Mouse (Mus musculus) right cerebral cortex, postnatal 4 days (tissue): ENCODE results near the gene Smg6.

ENCODE experiments used
- DNase-seq: peaks from one replicate; pipeline ENCODE4 v3.0.0-alpha.2; 2022

Gene Smg6

GRCm38 (mm10) chr11:75152603-75153557 lies 227.3 kb downstream of the Smg6 start:
- no peak for DNase-seq

DNA sequence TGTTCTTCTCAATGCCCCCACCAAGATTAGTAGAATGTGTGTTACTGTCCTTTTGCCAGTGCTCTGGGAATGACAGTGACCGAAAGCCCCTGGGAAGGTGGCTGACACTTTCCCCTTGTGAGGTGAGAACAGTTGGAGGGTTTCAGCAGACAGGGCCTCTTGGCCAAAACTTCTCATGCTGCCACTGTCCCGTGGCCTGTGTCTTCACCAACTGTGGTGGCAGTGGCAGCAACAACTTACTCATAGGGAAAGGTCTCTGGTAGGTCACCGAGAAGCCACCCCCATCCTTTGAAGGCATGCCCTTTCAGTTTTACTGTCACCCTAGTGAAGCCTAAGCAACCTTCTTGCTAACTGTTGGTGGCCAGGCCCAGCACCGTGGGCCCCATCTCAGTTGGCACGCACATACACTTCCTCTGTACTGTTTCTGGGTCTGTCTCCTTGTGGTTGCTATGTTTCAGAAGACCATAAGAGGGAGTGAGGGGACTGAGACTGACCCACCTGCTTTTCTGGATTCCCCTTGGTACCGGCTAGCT lies 228.5 kb downstream of the Smg6 start:
- DNase-seq: no peak

- DNase-seq: no peak
Observed at GRCm38 (mm10) chr11:75155985-75156384, 230.4 kb downstream of the Smg6 start.

- DNase-seq: no peak
Observed at GRCm38 (mm10) chr11:75156416-75156815, 230.8 kb downstream of the Smg6 start.

DNA sequence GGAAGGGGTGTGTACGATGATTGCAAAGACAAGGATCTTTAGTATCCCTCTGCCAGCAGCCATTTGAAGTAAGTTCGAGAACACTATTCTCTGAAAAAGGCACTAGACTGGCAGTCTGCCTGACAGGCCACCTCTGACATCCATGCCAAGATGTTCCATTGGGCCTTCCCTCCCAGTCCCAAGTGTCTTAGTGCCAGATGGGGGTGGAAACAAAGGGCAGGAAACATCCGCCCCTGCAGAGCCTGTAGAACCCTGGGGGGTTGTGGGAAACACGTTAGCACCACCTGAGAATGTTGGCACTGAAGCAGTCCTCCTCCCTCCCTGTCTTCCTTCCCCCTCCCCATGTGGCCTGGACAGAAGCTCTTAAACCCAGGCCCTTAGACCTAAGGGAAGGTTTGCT lies 231.4 kb downstream of the Smg6 start:
- DNase-seq: no peak

- DNase-seq: no peak
Observed at GRCm38 (mm10) chr11:75157901-75158300, 232.3 kb downstream of the Smg6 start.

DNA sequence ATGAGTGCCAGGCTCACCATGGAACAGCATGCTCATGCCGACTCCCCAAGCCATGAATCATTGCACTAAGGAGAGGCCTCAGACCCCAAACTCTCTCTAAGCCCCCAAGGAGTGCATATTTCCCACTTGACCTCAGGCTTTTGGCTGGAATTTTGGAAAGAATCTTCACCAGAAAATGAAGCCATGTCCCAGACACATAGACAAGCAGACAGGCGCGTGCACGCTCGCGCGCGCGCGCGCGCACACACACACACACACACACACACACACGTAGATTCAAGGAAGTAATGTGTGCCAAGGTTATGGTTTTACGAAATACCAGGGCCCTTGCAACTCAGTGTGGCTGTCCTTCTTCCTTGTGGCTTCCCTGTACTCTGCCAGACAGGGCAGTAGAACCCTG lies 232.8 kb downstream of the Smg6 start:
- no peak for DNase-seq

DNA sequence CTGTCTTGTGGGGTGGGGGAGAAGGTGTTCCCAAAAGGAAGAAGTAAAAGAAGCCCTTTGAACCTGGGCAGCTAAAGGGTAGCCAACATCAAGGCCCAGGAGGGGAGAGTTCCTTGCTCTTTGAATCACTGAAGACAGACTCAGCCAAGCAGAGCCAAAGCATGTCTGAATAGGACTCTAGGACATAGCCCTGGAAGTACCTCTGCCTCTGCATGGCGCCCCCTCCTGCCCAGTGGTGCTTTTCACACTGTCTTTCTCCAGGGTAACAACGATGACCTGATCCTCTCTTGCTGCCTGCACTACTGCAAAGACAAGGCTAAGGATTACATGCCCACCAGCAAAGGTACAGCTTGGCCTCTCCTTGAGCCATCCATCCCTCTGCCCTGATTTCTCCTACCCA lies 233.9 kb downstream of the Smg6 start:
- no peak for DNase-seq

- no peak for DNase-seq
Observed at GRCm38 (mm10) chr11:75160954-75161353, 235.3 kb downstream of the Smg6 start.

GRCm38 (mm10) chr11:75161417-75162008 lies 235.9 kb downstream of the Smg6 start:
- DNase-seq: no peak

GRCm38 (mm10) chr11:75162591-75163080 lies 237.0 kb downstream of the Smg6 start:
- no peak for DNase-seq

DNA sequence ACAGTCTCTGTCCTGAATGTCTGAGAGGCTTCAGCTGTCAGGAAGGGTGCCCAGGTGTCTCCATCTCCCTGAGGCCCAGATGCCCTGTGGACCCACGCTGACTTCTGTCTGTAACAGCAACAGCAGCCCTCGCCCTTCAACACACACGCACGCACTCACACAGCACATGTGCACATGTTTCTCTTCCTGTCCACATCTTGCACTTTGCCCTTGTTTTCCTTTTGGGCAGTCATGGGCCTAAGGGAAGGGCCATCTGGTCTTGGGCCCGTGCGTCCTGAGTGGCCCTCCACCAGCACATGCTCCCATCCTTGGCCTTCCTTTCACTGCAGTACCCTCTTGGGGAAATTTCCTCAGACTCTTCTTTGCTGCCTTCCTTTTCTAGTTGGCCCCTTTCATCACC lies 237.8 kb downstream of the Smg6 start:
- no peak for DNase-seq

DNA sequence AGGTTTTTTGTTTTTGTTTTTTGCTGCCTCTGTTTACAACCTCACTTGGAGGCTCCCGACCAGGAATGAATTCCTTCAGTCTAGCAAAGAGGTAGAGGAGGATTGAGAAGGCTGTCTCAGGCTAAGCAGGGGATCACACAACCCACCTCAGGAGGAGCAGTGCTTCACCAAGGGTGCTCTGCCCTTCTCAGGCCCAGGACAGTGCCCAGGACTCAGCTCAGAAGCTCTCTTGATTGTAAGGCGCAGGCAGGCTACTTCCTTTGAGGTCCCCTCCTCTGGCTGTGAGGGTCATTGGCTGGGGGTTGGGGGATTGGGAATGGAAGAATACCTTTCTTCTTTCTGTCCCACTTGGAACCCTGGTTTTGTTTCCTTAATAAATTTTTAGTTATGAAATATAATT lies 238.4 kb downstream of the Smg6 start:
- no peak for DNase-seq

DNA sequence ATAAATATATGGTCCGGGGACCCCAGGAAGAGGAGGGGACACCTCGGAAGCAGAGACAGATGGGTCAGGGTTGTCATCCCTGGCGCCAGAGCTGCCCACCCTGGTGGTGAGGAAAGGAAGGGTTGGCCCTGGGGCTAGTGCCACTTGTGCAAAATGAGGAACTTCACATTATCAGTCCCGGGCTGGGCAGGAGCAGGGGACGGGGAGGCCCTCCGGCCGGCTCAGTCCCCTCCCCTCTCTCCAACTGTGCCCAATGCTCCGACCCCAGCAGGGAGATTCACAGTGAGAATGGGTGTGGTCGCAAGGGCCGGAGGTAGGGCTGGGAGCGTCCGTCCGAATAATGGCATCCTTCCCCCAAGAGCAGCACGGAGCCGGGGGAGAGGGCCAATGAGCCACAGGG lies 239.1 kb downstream of the Smg6 start:
- no peak for DNase-seq

GRCm38 (mm10) chr11:75165441-75166192 lies 240.0 kb downstream of the Smg6 start:
- DNase-seq: peak; percentile 60

GRCm38 (mm10) chr11:75166193-75166842 lies 240.7 kb downstream of the Smg6 start:
- DNase-seq: peak; percentile 33

GRCm38 (mm10) chr11:75166861-75167642 lies 241.4 kb downstream of the Smg6 start:
- DNase-seq: peak; percentile 27

- DNase-seq: peak; percentile 22
Observed at GRCm38 (mm10) chr11:75167643-75168589, 242.3 kb downstream of the Smg6 start.

DNA sequence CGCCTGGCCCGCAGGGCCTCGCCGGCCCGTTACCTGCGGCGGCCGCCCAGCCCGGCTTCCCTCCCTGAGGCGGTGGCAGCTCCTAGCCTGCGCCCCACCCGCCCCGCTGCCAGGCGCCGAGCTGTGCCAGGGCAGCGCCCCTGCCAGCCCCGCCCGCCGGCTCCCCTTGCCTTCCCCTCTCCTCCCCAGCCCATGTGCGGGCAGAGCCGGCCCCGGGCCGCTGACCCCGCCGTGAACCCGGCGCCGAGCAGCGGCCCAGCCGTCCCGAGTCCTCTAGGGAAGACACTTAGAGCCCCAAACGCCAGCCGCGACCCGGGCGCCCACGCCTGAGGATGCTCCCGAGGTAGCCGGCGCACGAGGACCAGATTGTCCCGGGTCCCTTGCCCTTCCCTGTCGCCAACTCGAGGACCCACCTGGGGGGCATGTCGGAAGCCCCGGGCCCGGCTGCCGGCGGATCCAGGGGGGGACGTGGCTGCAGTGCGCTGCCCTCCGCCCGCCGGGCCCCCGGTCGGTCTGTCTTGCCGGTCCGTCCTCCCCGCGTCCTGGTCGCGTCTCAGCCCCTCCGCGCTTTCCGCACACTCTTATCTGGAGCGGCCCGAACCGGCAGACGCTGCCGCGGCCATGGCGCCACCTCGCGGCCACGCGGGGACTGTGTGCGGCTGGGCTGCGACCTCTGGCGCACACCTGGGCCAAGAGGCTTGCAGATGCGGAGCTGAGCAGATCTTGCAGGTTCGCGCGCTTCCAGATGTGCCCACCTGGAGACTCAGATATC lies 243.2 kb downstream of the Smg6 start:
- peak; percentile 82 for DNase-seq
